Mouse (Mus musculus): ENCODE data around the gene Cog1. TPM values are rescaled to one million over a fixed set of nuclear protein-coding genes. Genes with fewer than 3 reads are reported as not detected.

Cog1 gene
- polyA plus RNA-seq, 1 experiment from 2014 or later = 24.9 TPM

DNA sequence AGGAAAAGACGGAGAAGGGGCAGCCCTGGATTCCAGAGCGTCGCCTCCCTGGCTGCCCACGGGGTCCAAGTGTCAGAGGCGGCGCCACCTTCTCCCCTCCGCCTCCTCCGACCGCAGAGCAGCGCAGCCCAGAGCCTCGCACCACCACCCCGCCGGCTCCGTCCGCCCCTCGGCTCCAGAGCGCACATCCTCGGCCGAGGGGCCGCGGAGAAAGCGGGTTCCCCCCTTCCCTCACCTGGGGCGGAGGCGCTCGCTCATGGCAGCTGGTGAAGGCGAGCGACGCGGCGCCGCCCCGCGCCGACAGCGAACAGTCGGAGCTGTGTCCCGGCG, 34.6 kb downstream of the Cog1 start:
- Histone ChIP-seq H3K9me3 (ENCODE audit: control insufficient read depth, low read length) (no peaks in the 10 kb centered on the region), H3K4me1 (ENCODE audit: control insufficient read depth, insufficient read depth, low read length) (peaks cover 23% of the 10 kb centered on the region), H3K27ac (ENCODE audit: low read length) (peak overlapping the region; percentile 97), H3K9ac (ENCODE audit: low read depth, low read length) (peak overlapping the region; percentile 91), H3K4me2 (ENCODE audit: low read depth, low read length) (peak overlapping the region; percentile 79), H3K27me3 (replicated peaks; ENCODE audit: control insufficient read depth, insufficient read depth, low read length) (no peaks in the 10 kb centered on the region), H3K36me3 (ENCODE audit: control insufficient read depth, insufficient read depth, low read length) (peaks cover 10% of the 10 kb centered on the region), H3K4me3 (ENCODE audit: low read length) (peak overlapping the region; percentile 93)
- WGBS = 0% methylated on average over 35 of the region's 38 CpGs
- no peak; the same call in 1 of the 2 replicates for ATAC-seq

DNA sequence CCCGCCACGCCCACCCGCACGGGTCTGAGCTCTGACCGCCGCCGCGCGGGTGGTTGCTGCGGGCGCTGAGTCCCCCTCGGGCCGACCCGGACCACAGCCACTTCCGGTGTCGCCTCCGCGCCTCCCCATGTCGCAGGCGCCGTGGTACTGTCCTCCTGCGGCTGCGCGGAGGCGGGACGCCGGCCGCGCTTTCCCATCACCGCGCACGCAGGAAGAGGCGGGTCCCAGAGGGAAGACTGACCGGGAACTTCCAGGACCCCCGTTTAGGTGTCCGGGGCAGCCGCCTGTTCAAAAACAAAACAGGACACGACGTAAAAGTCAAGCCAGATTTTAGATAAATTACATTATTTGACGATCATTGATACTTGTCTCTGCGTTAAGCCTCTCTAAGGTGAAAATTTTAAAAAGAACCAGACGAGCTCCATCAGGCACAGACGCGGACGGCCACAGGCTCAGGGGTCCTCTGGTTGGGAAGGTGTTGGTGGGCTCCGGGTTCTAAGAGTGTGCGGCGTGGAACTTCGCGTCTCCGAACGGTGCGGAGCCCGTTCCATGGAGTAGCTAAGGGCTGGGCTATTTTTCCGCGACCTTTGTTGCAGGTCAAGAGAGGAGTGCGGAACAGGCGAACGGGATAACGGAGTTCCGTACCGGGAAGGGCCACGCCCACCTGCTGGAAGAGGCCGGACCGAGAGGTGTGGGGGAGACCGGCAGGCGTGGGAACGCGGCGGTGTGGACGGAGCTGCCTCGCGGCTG, 35.2 kb downstream of the Cog1 start, which contains the start of the genes Fam104a and D11Wsu47e:
Fam104a (minus strand) TSS at position 199 of the 750 bp plus-strand sequence.
D11Wsu47e (plus strand) TSS at position 456 of the 750 bp plus-strand sequence.
- Histone ChIP-seq H3K4me3 (ENCODE audit: low read length) (peak within 1 kb of the TSS; percentile 93), H3K9me3 (ENCODE audit: control insufficient read depth, low read length) (no peaks in the 10 kb centered on the region), H3K36me3 (ENCODE audit: control insufficient read depth, insufficient read depth, low read length) (peaks cover 15% of the 10 kb centered on the region), H3K27ac (ENCODE audit: low read length) (peak within 1 kb of the TSS; percentile 97), H3K27me3 (replicated peaks; ENCODE audit: control insufficient read depth, insufficient read depth, low read length) (no peaks in the 10 kb centered on the region), H3K4me1 (ENCODE audit: control insufficient read depth, insufficient read depth, low read length) (peaks cover 23% of the 10 kb centered on the region), H3K4me2 (ENCODE audit: low read depth, low read length) (peak within 1 kb of the TSS; percentile 79), H3K9ac (ENCODE audit: low read depth, low read length) (peak within 1 kb of the TSS; percentile 91)
- ATAC-seq = peak; percentile 95
- under 1% methylated on average over 72 of the region's 73 CpGs for WGBS

DNA sequence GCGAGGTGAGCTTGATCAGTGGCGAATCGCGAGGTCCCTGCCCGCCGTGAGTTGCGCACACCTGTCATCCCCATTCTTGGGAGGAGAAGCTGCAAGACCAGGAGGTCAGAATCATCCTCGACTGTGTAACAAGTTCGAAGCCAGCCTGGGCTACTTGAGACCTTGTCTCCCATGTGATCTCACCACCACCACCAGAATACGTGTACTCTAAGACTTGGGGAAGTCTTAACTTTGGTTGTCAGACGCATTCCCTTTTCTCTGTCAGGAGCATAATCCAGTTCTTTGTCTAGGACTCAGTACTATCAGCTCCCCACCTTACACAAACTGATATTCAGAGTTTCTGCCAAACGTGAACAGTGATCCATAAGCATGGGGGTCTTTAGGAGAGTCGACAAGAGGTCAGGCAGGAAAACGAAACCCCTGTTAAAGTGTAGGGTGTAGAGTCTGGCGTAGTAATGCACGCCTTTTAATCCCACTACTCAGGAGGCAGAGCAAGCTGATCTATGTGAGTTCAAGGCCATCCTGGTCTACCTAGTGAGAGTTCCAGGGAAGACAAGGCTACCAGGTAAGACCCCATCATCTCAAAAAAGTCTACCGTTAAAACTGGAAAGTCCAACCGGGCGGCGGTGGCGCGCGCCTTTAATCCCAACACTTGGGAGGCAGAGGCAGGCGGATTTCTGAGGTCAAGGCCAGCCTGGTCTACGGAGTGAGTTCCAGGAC, 35.9 kb downstream of the Cog1 start:
- ATAC-seq = no peak
- H3K9me3 ChIP-seq (ENCODE audit: control insufficient read depth, low read length) = no peaks in the 10 kb centered on the region
- H3K4me3 ChIP-seq (ENCODE audit: low read length) = peak overlapping the region; percentile 93
- H3K27ac ChIP-seq (ENCODE audit: low read length) = no peak overlapping the region
- H3K9ac ChIP-seq (ENCODE audit: low read depth, low read length) = peak overlapping the region; percentile 91
- peaks cover 23% of the 10 kb centered on the region for H3K4me1 ChIP-seq (ENCODE audit: control insufficient read depth, insufficient read depth, low read length)
- 39% methylated on average over 25 of the region's 25 CpGs for WGBS
- H3K27me3 ChIP-seq (replicated peaks; ENCODE audit: control insufficient read depth, insufficient read depth, low read length) = no peaks in the 10 kb centered on the region
- H3K4me2 ChIP-seq (ENCODE audit: low read depth, low read length) = peak overlapping the region; percentile 43
- peaks cover 19% of the 10 kb centered on the region for H3K36me3 ChIP-seq (ENCODE audit: control insufficient read depth, insufficient read depth, low read length)

DNA sequence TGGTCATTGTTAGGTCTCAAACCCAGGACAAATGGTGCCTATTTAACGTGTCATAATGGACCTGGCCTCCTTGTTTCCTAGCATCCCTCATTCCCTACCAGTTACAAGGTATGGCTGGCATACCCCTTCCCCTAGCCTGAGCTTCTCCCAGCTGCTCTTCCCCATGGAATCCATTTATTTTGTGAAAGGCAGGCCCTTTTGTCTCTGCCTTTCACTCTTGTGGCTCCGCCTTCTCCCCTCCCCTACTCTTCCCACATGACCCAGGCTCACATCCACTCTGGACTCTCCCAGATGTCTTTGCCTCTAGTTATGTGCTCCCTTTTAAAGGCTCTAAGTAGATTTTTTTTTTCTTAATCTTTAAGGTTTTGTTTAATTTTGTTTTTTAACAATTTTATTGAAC, 38.1 kb downstream of the Cog1 start:
- no peak for ATAC-seq
- WGBS = 65% methylated on average over 2 of the region's 2 CpGs
- Histone ChIP-seq H3K9me3 (ENCODE audit: control insufficient read depth, low read length) (no peaks in the 10 kb centered on the region), H3K4me1 (ENCODE audit: control insufficient read depth, insufficient read depth, low read length) (peaks cover 17% of the 10 kb centered on the region), H3K4me2 (ENCODE audit: low read depth, low read length) (no peak overlapping the region), H3K4me3 (ENCODE audit: low read length) (no peak overlapping the region), H3K9ac (ENCODE audit: low read depth, low read length) (no peak overlapping the region), H3K27ac (ENCODE audit: low read length) (no peak overlapping the region), H3K36me3 (ENCODE audit: control insufficient read depth, insufficient read depth, low read length) (peaks cover 19% of the 10 kb centered on the region), H3K27me3 (replicated peaks; ENCODE audit: control insufficient read depth, insufficient read depth, low read length) (no peaks in the 10 kb centered on the region)

DNA sequence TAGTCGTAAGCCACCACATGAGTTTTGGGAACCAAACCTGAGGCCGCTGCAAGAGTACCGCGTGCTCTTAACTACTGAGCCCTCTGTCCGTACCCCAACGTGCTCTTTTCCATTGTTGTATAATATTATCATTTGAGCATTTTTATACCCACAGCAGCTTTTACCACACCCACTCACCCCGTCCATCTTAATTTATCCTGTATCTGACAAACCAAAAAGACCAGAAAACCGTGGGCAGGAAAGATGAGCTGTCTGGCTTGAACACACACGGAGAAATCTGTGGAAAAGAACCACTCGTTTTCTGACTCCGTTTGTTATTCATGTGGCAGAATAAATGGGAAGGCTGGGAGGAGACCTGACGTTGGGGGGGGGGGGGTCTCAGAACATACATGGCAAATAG, 41.5 kb downstream of the Cog1 start:
- Histone ChIP-seq H3K4me3 (ENCODE audit: low read length) (no peak overlapping the region), H3K9me3 (ENCODE audit: control insufficient read depth, low read length) (no peaks in the 10 kb centered on the region), H3K36me3 (ENCODE audit: control insufficient read depth, insufficient read depth, low read length) (peaks cover 24% of the 10 kb centered on the region), H3K9ac (ENCODE audit: low read depth, low read length) (no peak overlapping the region), H3K4me1 (ENCODE audit: control insufficient read depth, insufficient read depth, low read length) (peaks cover 7% of the 10 kb centered on the region; the same call in 1 of the 2 replicates), H3K27me3 (replicated peaks; ENCODE audit: control insufficient read depth, insufficient read depth, low read length) (no peaks in the 10 kb centered on the region), H3K4me2 (ENCODE audit: low read depth, low read length) (no peak overlapping the region), H3K27ac (ENCODE audit: low read length) (no peak overlapping the region)
- WGBS = 84% methylated on average over 12 of the region's 12 CpGs
- ATAC-seq = no peak

DNA sequence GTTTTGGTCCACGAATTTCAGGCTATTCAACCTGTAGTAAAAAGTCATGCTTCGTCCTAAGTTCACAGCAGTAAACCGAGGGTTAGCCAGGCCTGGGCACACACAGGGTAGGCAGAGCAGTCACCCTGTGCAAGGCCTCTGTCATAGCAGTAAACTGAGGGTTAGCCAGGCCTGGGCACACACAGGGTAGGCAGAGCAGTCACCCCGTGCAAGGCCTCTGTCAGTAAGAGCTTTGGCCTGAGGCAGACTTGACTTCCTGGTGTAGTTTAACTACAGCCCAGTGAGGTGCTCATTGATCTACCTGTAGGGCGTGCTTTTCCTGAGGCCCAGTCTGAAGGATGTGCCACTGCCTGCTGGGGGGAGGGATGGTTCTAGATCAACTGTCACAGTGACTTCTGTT, 42.3 kb downstream of the Cog1 start:
- Histone ChIP-seq H3K27ac (ENCODE audit: low read length) (peak overlapping the region; percentile 23), H3K4me1 (ENCODE audit: control insufficient read depth, insufficient read depth, low read length) (peaks cover 7% of the 10 kb centered on the region; the same call in 1 of the 2 replicates), H3K4me2 (ENCODE audit: low read depth, low read length) (no peak overlapping the region), H3K27me3 (replicated peaks; ENCODE audit: control insufficient read depth, insufficient read depth, low read length) (no peaks in the 10 kb centered on the region), H3K4me3 (ENCODE audit: low read length) (no peak overlapping the region), H3K9me3 (ENCODE audit: control insufficient read depth, low read length) (no peaks in the 10 kb centered on the region), H3K9ac (ENCODE audit: low read depth, low read length) (no peak overlapping the region), H3K36me3 (ENCODE audit: control insufficient read depth, insufficient read depth, low read length) (peaks cover 27% of the 10 kb centered on the region)
- ATAC-seq = peak; percentile 91
- WGBS = 72% methylated on average over 5 of the region's 5 CpGs

DNA sequence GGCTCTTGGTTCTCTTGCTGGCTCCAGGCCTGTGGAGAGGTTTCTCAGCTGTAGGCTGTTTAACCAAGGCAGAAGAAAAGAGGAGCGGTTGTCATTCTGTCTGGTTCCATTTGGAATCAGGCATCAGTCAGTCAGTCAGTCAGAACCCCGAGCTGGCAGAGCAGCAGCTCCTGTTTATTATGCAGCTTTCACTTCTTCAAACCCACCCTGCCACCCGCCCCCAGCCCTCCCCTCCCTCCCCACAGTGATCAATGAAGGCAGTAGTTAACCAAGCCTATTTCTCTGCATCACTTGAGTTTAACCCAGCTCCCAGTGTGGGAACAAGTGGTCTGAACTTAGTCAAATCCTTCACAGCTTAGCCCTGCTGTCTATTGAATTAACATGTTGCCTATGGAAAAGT, 42.9 kb downstream of the Cog1 start:
- peaks cover 28% of the 10 kb centered on the region for H3K36me3 ChIP-seq (ENCODE audit: control insufficient read depth, insufficient read depth, low read length)
- H3K27ac ChIP-seq (ENCODE audit: low read length) = peak overlapping the region; percentile 23
- peaks cover 3% of the 10 kb centered on the region; the same call in 1 of the 2 replicates for H3K4me1 ChIP-seq (ENCODE audit: control insufficient read depth, insufficient read depth, low read length)

DNA sequence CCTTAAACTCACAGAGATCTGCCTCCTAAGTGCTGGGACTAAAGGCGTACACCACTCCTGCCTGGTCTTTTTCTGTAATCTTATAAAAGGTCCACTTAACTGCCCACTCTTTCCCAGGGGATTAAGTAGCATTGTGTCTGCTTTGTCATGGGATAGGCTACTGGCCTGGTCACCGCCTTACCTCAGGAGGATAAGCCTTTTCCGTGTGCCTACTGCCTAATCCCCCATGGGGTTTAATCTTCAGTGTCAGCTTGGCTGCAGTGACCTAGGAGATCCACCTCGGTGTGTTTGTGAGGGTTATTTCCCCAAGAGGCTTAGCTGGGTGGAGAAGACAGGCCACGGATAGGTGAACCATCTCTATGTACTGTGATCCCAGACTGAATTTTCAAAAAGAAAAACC, 48.6 kb downstream of the Cog1 start:
- no peaks in the 10 kb centered on the region for H3K9me3 ChIP-seq (ENCODE audit: control insufficient read depth, low read length)
- no peak overlapping the region for H3K9ac ChIP-seq (ENCODE audit: low read depth, low read length)
- H3K36me3 ChIP-seq (ENCODE audit: control insufficient read depth, insufficient read depth, low read length) = peaks cover 10% of the 10 kb centered on the region; the same call in 1 of the 2 replicates
- WGBS = 80% methylated on average over 5 of the region's 5 CpGs
- no peaks in the 10 kb centered on the region for H3K27me3 ChIP-seq (replicated peaks; ENCODE audit: control insufficient read depth, insufficient read depth, low read length)
- ATAC-seq = no peak
- H3K4me3 ChIP-seq (ENCODE audit: low read length) = no peak overlapping the region
- no peak overlapping the region for H3K27ac ChIP-seq (ENCODE audit: low read length)
- H3K4me2 ChIP-seq (ENCODE audit: low read depth, low read length) = no peak overlapping the region
- no peaks in the 10 kb centered on the region for H3K4me1 ChIP-seq (ENCODE audit: control insufficient read depth, insufficient read depth, low read length)

More for the DNA sequence above, 42.9 kb downstream of the Cog1 start:
- Histone ChIP-seq H3K9me3 (ENCODE audit: control insufficient read depth, low read length) (no peaks in the 10 kb centered on the region), H3K4me2 (ENCODE audit: low read depth, low read length) (no peak overlapping the region), H3K4me3 (ENCODE audit: low read length) (no peak overlapping the region), H3K27me3 (replicated peaks; ENCODE audit: control insufficient read depth, insufficient read depth, low read length) (no peaks in the 10 kb centered on the region), H3K9ac (ENCODE audit: low read depth, low read length) (no peak overlapping the region)
- 57% methylated on average over 3 of the region's 3 CpGs for WGBS
- no peak for ATAC-seq

DNA sequence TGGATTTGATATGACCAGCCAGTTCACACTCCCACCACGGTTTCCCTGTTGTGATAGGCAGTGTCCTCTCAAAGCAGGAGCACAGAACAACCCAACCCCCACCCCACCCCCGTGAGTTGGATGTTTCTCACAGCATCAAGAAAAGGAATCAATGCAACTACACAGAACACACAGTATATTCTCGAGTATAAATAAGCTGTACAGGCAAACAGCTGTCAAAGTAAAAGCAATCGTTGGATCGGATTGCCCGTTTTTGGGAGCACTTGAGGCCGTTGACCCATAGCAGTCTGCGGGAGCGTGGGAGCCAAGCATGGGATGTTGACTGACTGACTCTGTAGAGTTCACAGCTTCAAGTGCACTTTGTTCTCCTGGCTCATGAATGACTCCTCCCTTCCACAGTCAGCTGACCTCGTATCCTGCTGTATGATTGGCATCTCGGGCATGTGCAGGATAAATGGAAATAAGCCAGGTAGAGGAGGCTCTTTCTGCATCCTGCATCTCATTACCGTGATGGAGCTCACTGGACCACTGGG, 49.1 kb downstream of the Cog1 start:
- H3K27me3 ChIP-seq (replicated peaks; ENCODE audit: control insufficient read depth, insufficient read depth, low read length) = no peaks in the 10 kb centered on the region
- ATAC-seq = peak; percentile 73
- WGBS = 68% methylated on average over 12 of the region's 12 CpGs
- H3K9ac ChIP-seq (ENCODE audit: low read depth, low read length) = no peak overlapping the region
- no peaks in the 10 kb centered on the region for H3K9me3 ChIP-seq (ENCODE audit: control insufficient read depth, low read length)
- no peak overlapping the region for H3K4me2 ChIP-seq (ENCODE audit: low read depth, low read length)
- no peak overlapping the region for H3K27ac ChIP-seq (ENCODE audit: low read length)
- no peaks in the 10 kb centered on the region for H3K4me1 ChIP-seq (ENCODE audit: control insufficient read depth, insufficient read depth, low read length)
- H3K4me3 ChIP-seq (ENCODE audit: low read length) = no peak overlapping the region
- H3K36me3 ChIP-seq (ENCODE audit: control insufficient read depth, insufficient read depth, low read length) = peaks cover 10% of the 10 kb centered on the region; the same call in 1 of the 2 replicates
